In genomic region chr19:4942551-4943252, GRCm38 (mm10) we compare ENCODE assay signal across 8 mouse cellular contexts. TPM values are rescaled to one million over a fixed set of nuclear protein-coding genes. Genes with fewer than 3 reads are reported as not detected.
DNase-seq lines count a peak whose midpoint lies in the region; ATAC-seq lines count a peak whose summit lies in the region.

TSS of gene Peli3 (minus strand) at chr19:4943127.

- H3K4me3 ChIP-seq in hindbrain, embryonic 13.5 days: peak within 1 kb of the TSS; percentile 79

- peaks cover 35% of the 10 kb centered on the region for H3K27me3 ChIP-seq in hindbrain, embryonic 13.5 days

- no peaks in the 10 kb centered on the region for H3K9me3 ChIP-seq in hindbrain, embryonic 13.5 days

- peak within 1 kb of the TSS; percentile 82 for H3K9ac ChIP-seq in hindbrain, embryonic 13.5 days

- H3K36me3 ChIP-seq in hindbrain, embryonic 13.5 days: peaks cover 4% of the 10 kb centered on the region

- H3K4me1 ChIP-seq in hindbrain, embryonic 13.5 days (replicated peaks): peaks cover 18% of the 10 kb centered on the region

- peak within 1 kb of the TSS; percentile 86 for H3K27ac ChIP-seq in hindbrain, embryonic 13.5 days

- peak; percentile 97 for ATAC-seq in hindbrain, embryonic 13.5 days (ENCODE audit: low FRiP score)

- peak within 1 kb of the TSS; percentile 84 for H3K4me2 ChIP-seq in hindbrain, embryonic 13.5 days

- peak; percentile 73 for DNase-seq in MN1 (ENCODE audit: low spot score)
- DNase-seq in cerebellum, postnatal 10 days: peak; percentile 94 to 95
- peak; percentile 47 to 67 for DNase-seq in frontal cortex, postnatal 14 days (ENCODE audit: low spot score in 2 of 2)
- DNase-seq in layer of hippocampus, postnatal 36 days: peak; percentile 79 to 81
- peak; percentile 72 for DNase-seq in lung, postnatal 25 days (ENCODE audit: low spot score)
- peak; percentile 80 for DNase-seq in retina, adult 2 months (ENCODE audit: low read depth, low spot score)
- DNase-seq in thymus, postnatal 25 days: peak; percentile 84

- WGBS in hindbrain, embryonic 13.5 days: under 1% methylated on average over 50 of the region's 55 CpGs

RNA-seq across cellular contexts. Expression of gene Peli3, which starts in this region (rescaled TPM):
- 10.8 and 10.9 TPM in 2 replicates for polyA plus RNA-seq in hindbrain, embryonic 13.5 days (2015; fragmentation: Nextera tagmentation; extraction: Ambion mirVana)
- total RNA-seq in layer of hippocampus, postnatal 36 days (2021): 10 to 100 TPM; 19.5 to 24.4 TPM

Comparison
In these comparisons a context has a peak if more than half of its experiments do, and no peak if none do; other contexts are left out.
1. Peak in every context shown above with its lines: DNase-seq, ATAC-seq, H3K4me3 ChIP-seq and H3K27ac ChIP-seq.